Mouse (Mus musculus) left cerebral cortex, adult 18-20 months (tissue): ENCODE measurements at regions not wholly inside any gene's neighbourhood (a gene's known extent, or its start where the extent isn't known, plus 50 kb on each side); places are given as distances from the start of the nearest gene placed in this dataset.
"Not testable (repeated sequence)": the region's sequence is repeated elsewhere in the genome, so short reads cannot be mapped to it uniquely, and the experiment has no call there.

ENCODE experiments used
- DNase-seq, 2 experiments: peaks; one replicate each; pipeline ENCODE4 v3.0.0; 2021 to 2022; ENCODE audit warnings: low spot score in 2 of 2, mixed read lengths in 1 of 2

- DNase-seq: no peak
Measured at GRCm38 (mm10) chr17:29430401-29430800, 60.2 kb upstream of the Pim1 start.

- DNase-seq: no peak
Measured at GRCm38 (mm10) chr17:29430806-29431205, 59.7 kb upstream of the Pim1 start.

GRCm38 (mm10) chr17:29431553-29432297 is 58.8 kb upstream of the Pim1 start:
- no peak for DNase-seq

- no peak for DNase-seq
Measured at GRCm38 (mm10) chr17:29432666-29433065, 57.9 kb upstream of the Pim1 start.

GRCm38 (mm10) chr17:29433370-29433769 is 57.2 kb upstream of the Pim1 start:
- DNase-seq: no peak

- DNase-seq: no peak
Measured at GRCm38 (mm10) chr17:29434074-29434944, 56.2 kb upstream of the Pim1 start.

GRCm38 (mm10) chr17:29435345-29436006 is 55.1 kb upstream of the Pim1 start:
- DNase-seq: no peak

- not testable (repeated sequence) for DNase-seq
Measured at GRCm38 (mm10) chr17:29436484-29436870, 54.1 kb upstream of the Pim1 start.

- DNase-seq: peak; percentile 59 to 78
Measured at GRCm38 (mm10) chr17:29436871-29437534, 53.5 kb upstream of the Pim1 start.

- no peak for DNase-seq
Measured at GRCm38 (mm10) chr17:29437535-29438324, 52.8 kb upstream of the Pim1 start.

- no peak for DNase-seq
Measured at GRCm38 (mm10) chr17:29438347-29439235, 52.0 kb upstream of the Pim1 start.

GRCm38 (mm10) chr17:29439992-29440391 is 50.6 kb upstream of the Pim1 start:
- DNase-seq: no peak

- no peak for DNase-seq
Measured at GRCm38 (mm10) chr17:29440490-29440889, 50.1 kb upstream of the Pim1 start.
